Mouse (Mus musculus) limb, embryonic 11.5 days (tissue): Measurements from ENCODE around the gene R3hdml. TPM values are rescaled to one million over a fixed set of nuclear protein-coding genes. Genes with fewer than 3 reads are reported as not detected.

Experiments
- ATAC-seq: fragments of 200-750 bp; cut with Nextera tagmentation; 2 replicates; pipeline ENCODE4 v1.8.0; 2017; ENCODE audit warnings: low read depth; ENCODE audit not compliant: insufficient number of reproducible peaks, low FRiP score, low TSS enrichment
- DNase-seq: peaks from one replicate; pipeline ENCODE4 v3.0.0-alpha.2; 2015; ENCODE audit warnings: low spot score
- H3K27ac ChIP-seq: fragments of 300-500 bp; sonication (generic); replicated peaks from 2 replicates; pipeline ENCODE4 v1.5.1; 2014; ENCODE audit warnings: low read depth, mild to moderate bottlenecking, low read length
- H3K27me3 ChIP-seq: fragments of 300-500 bp; sonication (generic); 2 replicates; pipeline ENCODE4 v1.6.1; 2014; ENCODE audit warnings: mild to moderate bottlenecking, low read length, mixed read lengths; ENCODE audit not compliant: control insufficient read depth, insufficient read depth
- H3K36me3 ChIP-seq: fragments of 300-500 bp; sonication (generic); 2 replicates; pipeline ENCODE4 v1.6.1; 2014; ENCODE audit warnings: mild to moderate bottlenecking, low read length, moderate library complexity, mixed read lengths; ENCODE audit not compliant: control insufficient read depth, insufficient read depth
- H3K4me1 ChIP-seq: fragments of 300-500 bp; sonication (generic); 2 replicates; pipeline ENCODE4 v1.6.1; 2014; ENCODE audit warnings: low read length, mixed read lengths; ENCODE audit not compliant: control insufficient read depth, insufficient read depth
- H3K4me2 ChIP-seq: fragments of 300-500 bp; sonication (generic); 2 replicates; pipeline ENCODE4 v1.6.1; 2014; ENCODE audit warnings: low read depth, mild to moderate bottlenecking, moderate library complexity; ENCODE audit not compliant: severe bottlenecking
- H3K4me3 ChIP-seq: fragments of 300-500 bp; sonication (generic); 2 replicates; pipeline ENCODE4 v1.5.1; 2014; ENCODE audit warnings: low read depth, low read length
- H3K9ac ChIP-seq: fragments of 300-500 bp; sonication (generic); 2 replicates; pipeline ENCODE4 v1.6.1; 2014; ENCODE audit warnings: mild to moderate bottlenecking, low read length
- H3K9me3 ChIP-seq: fragments of 300-500 bp; sonication (generic); 2 replicates; pipeline ENCODE4 v1.6.1; 2016; ENCODE audit warnings: low read length; ENCODE audit not compliant: control insufficient read depth
- WGBS: fragments of 180-500 bp; shearing (Covaris S2); extraction: QIAGEN DNeasy Blood & Tissue Kit; methylation state at CpG from one replicate; pipeline ENCODE4 v1.1.7; 2014; 5-methylcytosine and 5-hydroxymethylcytosine counted together
- polyA plus RNA-seq: library from polyadenylated mRNA; unstranded; fragments of >200 nt; fragmentation: Nextera tagmentation; extraction: Ambion mirVana; gene quantifications from 2 replicates; pipeline ENCODE4 v1.2.1, GENCODE M21; 2014

Gene R3hdml
- polyA plus RNA-seq, 1 experiment from 2014 or later, result not detected

DNA sequence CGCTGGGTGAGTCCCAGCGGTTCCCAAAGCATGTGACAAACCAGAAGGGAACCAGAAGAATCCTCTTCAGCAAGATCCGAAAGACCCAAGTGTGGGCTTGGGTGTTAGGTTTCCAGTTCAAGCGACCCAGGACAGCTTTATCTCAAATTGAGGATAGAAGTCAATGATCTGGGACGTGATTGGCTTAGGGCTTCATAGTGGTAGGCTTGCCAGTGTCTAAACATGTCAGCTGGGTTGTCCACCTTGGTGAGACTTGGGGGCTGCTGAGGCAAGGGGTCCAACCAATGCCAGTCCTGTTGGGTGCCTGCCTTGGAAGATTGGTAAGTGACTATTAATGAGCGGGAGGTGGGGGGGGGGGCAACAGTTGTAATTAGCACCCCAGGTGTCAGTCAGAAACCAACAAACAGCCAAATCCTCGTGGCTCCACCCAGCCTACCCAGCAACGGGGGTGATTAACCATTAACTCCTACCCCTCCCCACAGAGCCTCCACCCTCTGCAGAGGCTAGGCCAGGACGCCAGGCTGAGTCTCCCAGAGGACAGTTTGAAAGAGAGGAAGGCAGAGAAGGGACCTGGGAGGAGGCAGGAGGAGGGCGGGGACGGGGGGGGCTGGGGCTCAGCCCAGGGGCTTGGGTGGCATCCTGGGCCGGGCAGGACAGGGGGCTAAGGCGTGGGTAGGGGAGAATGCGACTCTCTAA is 54.7 kb downstream of the R3hdml start:
- Histone ChIP-seq H3K27me3 (no peaks in the 10 kb centered on the region), H3K4me1 (no peaks in the 10 kb centered on the region), H3K4me2 (no peak overlapping the region), H3K4me3 (no peak overlapping the region), H3K9ac (no peak overlapping the region), H3K27ac (no peak overlapping the region), H3K9me3 (no peaks in the 10 kb centered on the region), H3K36me3 (no peaks in the 10 kb centered on the region)
- ATAC-seq, result no peak
- 74% methylated on average over 14 of the region's 14 CpGs for WGBS
- no peak for DNase-seq

DNA sequence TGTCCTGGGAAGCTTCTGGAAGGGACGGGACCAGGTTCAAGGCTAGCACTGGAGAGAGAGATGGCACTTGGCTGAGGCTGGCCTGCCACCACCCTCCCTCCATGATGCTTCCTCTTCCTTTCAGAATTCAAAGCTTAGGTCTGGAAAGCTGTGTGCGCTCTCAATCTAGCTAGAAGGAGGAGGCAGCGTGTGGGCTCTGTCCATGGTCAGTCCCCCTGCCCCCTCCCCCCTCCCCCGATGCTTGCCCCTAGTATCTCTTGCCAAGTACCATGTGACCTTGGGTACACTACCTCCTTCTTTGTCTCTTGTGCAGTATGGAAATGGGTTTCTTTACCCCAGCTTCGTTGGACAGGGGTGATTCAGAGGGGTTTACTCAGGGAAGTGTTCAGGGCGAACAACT is 56.7 kb downstream of the R3hdml start:
- H3K4me1 ChIP-seq, result no peaks in the 10 kb centered on the region
- DNase-seq, result no peak
- WGBS, result 75% methylated on average over 6 of the region's 6 CpGs
- H3K9me3 ChIP-seq, result no peaks in the 10 kb centered on the region
- no peaks in the 10 kb centered on the region for H3K36me3 ChIP-seq
- no peak overlapping the region for H3K4me3 ChIP-seq
- H3K27me3 ChIP-seq, result no peaks in the 10 kb centered on the region
- H3K9ac ChIP-seq, result no peak overlapping the region
- H3K4me2 ChIP-seq, result no peak overlapping the region
- H3K27ac ChIP-seq, result no peak overlapping the region
- no peak for ATAC-seq

DNA sequence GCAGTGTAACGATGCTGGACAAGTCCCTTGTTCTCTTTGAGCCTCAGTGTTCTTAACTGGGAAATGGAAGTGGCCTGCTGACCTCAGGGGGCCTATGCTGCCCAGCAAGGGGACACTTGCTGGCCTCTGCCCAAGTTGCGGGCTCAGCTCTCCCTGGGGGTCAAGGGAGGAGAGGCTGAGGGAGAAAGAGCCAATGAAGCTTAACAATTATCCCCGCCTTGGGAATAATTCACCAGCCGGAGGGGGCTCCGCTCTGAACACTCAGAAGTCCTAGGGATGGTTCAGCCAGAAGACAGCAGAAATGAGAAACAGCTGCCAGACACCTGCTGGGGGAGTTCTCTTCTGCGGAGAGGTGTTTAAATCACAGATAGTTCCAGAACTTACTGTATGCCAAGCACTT is 57.7 kb downstream of the R3hdml start:
- Histone ChIP-seq H3K27ac (no peak overlapping the region), H3K4me1 (no peaks in the 10 kb centered on the region), H3K9ac (no peak overlapping the region), H3K4me3 (no peak overlapping the region), H3K36me3 (no peaks in the 10 kb centered on the region), H3K27me3 (no peaks in the 10 kb centered on the region), H3K9me3 (no peaks in the 10 kb centered on the region), H3K4me2 (no peak overlapping the region)
- DNase-seq (no peak), ATAC-seq (no peak)
- 46% methylated on average over 6 of the region's 6 CpGs for WGBS

Other genes starting within 250 kb of the R3hdml start
- 0.16 and 0.45 TPM in 2 replicates for gene Jph2, start 94.3 kb upstream of the R3hdml start, polyA plus RNA-seq
- gene Oser1, start 67.6 kb upstream of the R3hdml start, polyA plus RNA-seq, result 88.3 and 92.5 TPM in 2 replicates
- gene Gdap1l1, start 53.8 kb upstream of the R3hdml start, polyA plus RNA-seq, result 0.28 and 0.51 TPM in 2 replicates
- 9.5 and 9.6 TPM in 2 replicates for gene Fitm2, start 19.7 kb upstream of the R3hdml start, polyA plus RNA-seq
- 0.34 TPM in 1 of 2 replicates, not detected in the other for gene Hnf4a, start 14.5 kb downstream of the R3hdml start, polyA plus RNA-seq
- gene Ttpal, start 110.0 kb downstream of the R3hdml start, polyA plus RNA-seq, result 43.3 and 46.3 TPM in 2 replicates
- gene Serinc3, start 152.8 kb downstream of the R3hdml start, polyA plus RNA-seq, result 25.2 and 26.8 TPM in 2 replicates
- 174 and 177 TPM in 2 replicates for gene Pkig, start 166.1 kb downstream of the R3hdml start, polyA plus RNA-seq